Mouse (Mus musculus): Measurements from ENCODE around the gene Gbp5. TPM values are rescaled to one million over a fixed set of nuclear protein-coding genes. Genes with fewer than 3 reads are reported as not detected.
A peak's percentile ranks its signal among the peaks of the same experiment; 100 is the strongest.

Gene Gbp5
- polyA plus RNA-seq, 1 experiment from 2014 or later = 0.18 TPM

GRCm38 (mm10) chr3:142496113-142497101 is 2.6 kb downstream of the Gbp5 start:
- ATAC-seq (ENCODE audit: low FRiP score, low TSS enrichment) (no peak), DNase-seq (ENCODE audit: low spot score) (no peak)
- 0 out of 2 replicates have a peak overlapping the region, but pooled peaks have one; percentile 41 for H3K9ac ChIP-seq (ENCODE audit: low read length)
- TF ChIP-seq EP300 (optimal IDR thresholded peaks at IDR 0.05) (no peak), CTCF (IDR thresholded peaks at IDR 0.05; ENCODE audit: low read depth) (no peak)
- no peaks in the 10 kb centered on the region for H3K27me3 ChIP-seq (ENCODE audit: control insufficient read depth, insufficient read depth, low read length)
- H3K9me3 ChIP-seq (ENCODE audit: control insufficient read depth, low read length) = no peaks in the 10 kb centered on the region
- H3K36me3 ChIP-seq (ENCODE audit: control insufficient read depth, insufficient read depth, low read length) = no peaks in the 10 kb centered on the region
- H3K4me1 ChIP-seq (replicated peaks; ENCODE audit: control insufficient read depth, insufficient read depth) = no peaks in the 10 kb centered on the region
- H3K27ac ChIP-seq (replicated peaks) = 0 out of 2 replicates have a peak overlapping the region, but pooled peaks have one; percentile 50
- peak overlapping the region; percentile 35 for H3K4me3 ChIP-seq (ENCODE audit: low read depth, low read length)
- WGBS = 36% methylated on average over 14 of the region's 14 CpGs
- peak overlapping the region; percentile 52 for H3K4me2 ChIP-seq (replicated peaks; ENCODE audit: low read depth)

- Histone ChIP-seq H3K9me3 (ENCODE audit: control insufficient read depth, low read length) (no peaks in the 10 kb centered on the region), H3K9ac (ENCODE audit: low read length) (0 out of 2 replicates have a peak overlapping the region, but pooled peaks have one; percentile 41), H3K4me3 (ENCODE audit: low read depth, low read length) (peak overlapping the region; percentile 35), H3K27me3 (ENCODE audit: control insufficient read depth, insufficient read depth, low read length) (no peaks in the 10 kb centered on the region), H3K36me3 (ENCODE audit: control insufficient read depth, insufficient read depth, low read length) (no peaks in the 10 kb centered on the region), H3K4me2 (replicated peaks; ENCODE audit: low read depth) (peak overlapping the region; percentile 52), H3K27ac (replicated peaks) (0 out of 2 replicates have a peak overlapping the region, but pooled peaks have one; percentile 35), H3K4me1 (replicated peaks; ENCODE audit: control insufficient read depth, insufficient read depth) (no peaks in the 10 kb centered on the region)
- DNase-seq (ENCODE audit: low spot score) (no peak), ATAC-seq (ENCODE audit: low FRiP score, low TSS enrichment) (no peak)
- TF ChIP-seq CTCF (IDR thresholded peaks at IDR 0.05; ENCODE audit: low read depth) (no peak), EP300 (optimal IDR thresholded peaks at IDR 0.05) (no peak)
- 46% methylated on average over 15 of the region's 15 CpGs for WGBS
These were observed 3.5 kb downstream of the Gbp5 start for GRCm38 (mm10) chr3:142497123-142497841.

DNA sequence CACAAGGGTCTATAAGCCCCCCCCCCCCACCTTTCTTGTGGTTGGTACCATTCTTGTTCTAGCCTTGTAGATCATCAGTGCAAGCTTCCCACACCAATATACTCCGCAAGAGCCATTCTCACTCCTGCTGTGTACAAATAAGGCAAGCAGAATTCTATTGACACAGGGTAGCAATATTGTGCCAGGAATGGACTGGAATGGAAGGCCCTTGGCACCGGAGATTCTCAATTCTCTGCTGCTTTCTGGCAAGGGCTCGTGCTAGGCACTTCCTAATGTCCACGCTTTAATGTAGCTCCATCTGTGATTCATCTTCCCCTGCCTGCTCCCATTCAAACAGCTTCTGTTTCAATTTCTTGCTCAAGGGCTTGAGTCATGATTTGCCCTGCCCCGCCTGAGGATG is 5.2 kb downstream of the Gbp5 start:
- ATAC-seq (ENCODE audit: low FRiP score, low TSS enrichment) (no peak), DNase-seq (ENCODE audit: low spot score) (no peak)
- Histone ChIP-seq H3K9ac (ENCODE audit: low read length) (no peak overlapping the region), H3K27ac (replicated peaks) (no peak overlapping the region), H3K4me3 (ENCODE audit: low read depth, low read length) (no peak overlapping the region), H3K4me2 (replicated peaks; ENCODE audit: low read depth) (no peak overlapping the region), H3K9me3 (ENCODE audit: control insufficient read depth, low read length) (no peaks in the 10 kb centered on the region), H3K4me1 (replicated peaks; ENCODE audit: control insufficient read depth, insufficient read depth) (no peaks in the 10 kb centered on the region), H3K27me3 (ENCODE audit: control insufficient read depth, insufficient read depth, low read length) (no peaks in the 10 kb centered on the region), H3K36me3 (ENCODE audit: control insufficient read depth, insufficient read depth, low read length) (no peaks in the 10 kb centered on the region)
- WGBS = 57% methylated on average over 5 of the region's 5 CpGs
- TF ChIP-seq CTCF (IDR thresholded peaks at IDR 0.05; ENCODE audit: low read depth) (no peak), EP300 (optimal IDR thresholded peaks at IDR 0.05) (no peak)

GRCm38 (mm10) chr3:142528116-142528515 is 34.3 kb downstream of the Gbp5 start:
- Histone ChIP-seq H3K36me3 (ENCODE audit: control insufficient read depth, insufficient read depth, low read length) (no peaks in the 10 kb centered on the region), H3K9me3 (ENCODE audit: control insufficient read depth, low read length) (no peaks in the 10 kb centered on the region), H3K4me2 (replicated peaks; ENCODE audit: low read depth) (no peak overlapping the region), H3K9ac (ENCODE audit: low read length) (no peak overlapping the region), H3K4me1 (replicated peaks; ENCODE audit: control insufficient read depth, insufficient read depth) (no peaks in the 10 kb centered on the region), H3K27me3 (ENCODE audit: control insufficient read depth, insufficient read depth, low read length) (no peaks in the 10 kb centered on the region), H3K4me3 (ENCODE audit: low read depth, low read length) (no peak overlapping the region), H3K27ac (replicated peaks) (no peak overlapping the region)
- no peak for DNase-seq (ENCODE audit: low spot score)
- ATAC-seq (ENCODE audit: low FRiP score, low TSS enrichment) = no peak
- TF ChIP-seq EP300 (optimal IDR thresholded peaks at IDR 0.05) = no peak
- no peak for TF ChIP-seq CTCF (IDR thresholded peaks at IDR 0.05; ENCODE audit: low read depth)
- WGBS = 79% methylated on average over 3 of the region's 3 CpGs

GRCm38 (mm10) chr3:142529597-142529996 is 35.8 kb downstream of the Gbp5 start:
- Histone ChIP-seq H3K4me1 (replicated peaks; ENCODE audit: control insufficient read depth, insufficient read depth) (no peaks in the 10 kb centered on the region), H3K27me3 (ENCODE audit: control insufficient read depth, insufficient read depth, low read length) (no peaks in the 10 kb centered on the region), H3K36me3 (ENCODE audit: control insufficient read depth, insufficient read depth, low read length) (no peaks in the 10 kb centered on the region), H3K9me3 (ENCODE audit: control insufficient read depth, low read length) (no peaks in the 10 kb centered on the region), H3K9ac (ENCODE audit: low read length) (no peak overlapping the region; the same call in 1 of the 2 replicates), H3K27ac (replicated peaks) (peak overlapping the region; percentile 70; the same call in 1 of the 2 replicates), H3K4me2 (replicated peaks; ENCODE audit: low read depth) (peak overlapping the region; percentile 89), H3K4me3 (ENCODE audit: low read depth, low read length) (peak overlapping the region; percentile 69)
- DNase-seq (ENCODE audit: low spot score) (no peak), ATAC-seq (ENCODE audit: low FRiP score, low TSS enrichment) (no peak)
- TF ChIP-seq EP300 (optimal IDR thresholded peaks at IDR 0.05) (no peak), CTCF (IDR thresholded peaks at IDR 0.05; ENCODE audit: low read depth) (no peak)
- WGBS = 18% methylated on average over 2 of the region's 2 CpGs
